Mouse (Mus musculus) heart, embryonic 11.5 days (tissue): ENCODE measurements around the gene Musk. TPM values are rescaled to one million over a fixed set of nuclear protein-coding genes. Genes with fewer than 3 reads are reported as not detected.

ENCODE experiments used
- ATAC-seq: fragments of 200-750 bp; cut with Nextera tagmentation; replicated peaks from 2 replicates; pipeline ENCODE4 v1.8.0; 2017; ENCODE audit warnings: moderate library complexity; ENCODE audit not compliant: insufficient number of reproducible peaks, low FRiP score, low TSS enrichment
- H3K27ac ChIP-seq: fragments of 300-500 bp; sonication (generic); 2 replicates; pipeline ENCODE4 v1.5.1; 2014; ENCODE audit warnings: mild to moderate bottlenecking, low read depth, low read length
- H3K27me3 ChIP-seq: fragments of 300-500 bp; sonication (generic); 2 replicates; pipeline ENCODE4 v1.6.1; 2014; ENCODE audit warnings: mild to moderate bottlenecking, low read length, mixed read lengths; ENCODE audit not compliant: control insufficient read depth, insufficient read depth
- H3K36me3 ChIP-seq: fragments of 300-500 bp; sonication (generic); 2 replicates; pipeline ENCODE4 v1.6.1; 2014; ENCODE audit warnings: mild to moderate bottlenecking, low read length, moderate library complexity, mixed read lengths; ENCODE audit not compliant: control insufficient read depth, insufficient read depth
- H3K4me1 ChIP-seq: fragments of 300-500 bp; sonication (generic); 2 replicates; pipeline ENCODE4 v1.6.1; 2014; ENCODE audit warnings: low read length; ENCODE audit not compliant: control insufficient read depth, insufficient read depth
- H3K4me2 ChIP-seq: fragments of 300-500 bp; sonication (generic); 2 replicates; pipeline ENCODE4 v1.6.1; 2014; ENCODE audit warnings: mild to moderate bottlenecking, moderate library complexity
- H3K4me3 ChIP-seq: fragments of 300-500 bp; sonication (generic); 2 replicates; pipeline ENCODE4 v1.5.1; 2014; ENCODE audit warnings: low read depth, low read length
- H3K9ac ChIP-seq: fragments of 300-500 bp; sonication (generic); 2 replicates; pipeline ENCODE4 v1.6.1; 2014; ENCODE audit warnings: mild to moderate bottlenecking, low read depth, low read length, moderate library complexity
- H3K9me3 ChIP-seq: fragments of 300-500 bp; sonication (generic); replicated peaks from 2 replicates; pipeline ENCODE4 v1.6.1; 2016; ENCODE audit warnings: low read length; ENCODE audit not compliant: control insufficient read depth
- WGBS: fragments of 180-500 bp; shearing (Covaris S2); extraction: QIAGEN DNeasy Blood & Tissue Kit; methylation state at CpG from one replicate; pipeline ENCODE4 v1.1.7; 2014; ENCODE audit not compliant: insufficient replicate concordance; 5-methylcytosine and 5-hydroxymethylcytosine counted together
- polyA plus RNA-seq: library from polyadenylated mRNA; unstranded; fragments of >200 nt; fragmentation: Nextera tagmentation; extraction: Ambion mirVana; gene quantifications from 2 replicates; pipeline ENCODE4 v1.2.1, GENCODE M21; 2014

Gene Musk
- polyA plus RNA-seq, 1 experiment from 2014 or later: not detected

- no peak overlapping the region for H3K4me2 ChIP-seq
- H3K9ac ChIP-seq: no peak overlapping the region
- WGBS: 78% methylated on average over 3 of the region's 3 CpGs
- no peaks in the 10 kb centered on the region for H3K4me1 ChIP-seq
- no peak overlapping the region for H3K27ac ChIP-seq
- H3K9me3 ChIP-seq: no peaks in the 10 kb centered on the region
- no peak for ATAC-seq
- H3K4me3 ChIP-seq: no peak overlapping the region
- no peaks in the 10 kb centered on the region for H3K27me3 ChIP-seq
- H3K36me3 ChIP-seq: no peaks in the 10 kb centered on the region
Observed at GRCm38 (mm10) chr4:58293099-58293498, 7.3 kb downstream of the Musk start.

- ATAC-seq: no peak
- H3K27me3 ChIP-seq: no peaks in the 10 kb centered on the region
- H3K4me2 ChIP-seq: no peak overlapping the region
- no peaks in the 10 kb centered on the region for H3K9me3 ChIP-seq
- no peak overlapping the region for H3K27ac ChIP-seq
- H3K9ac ChIP-seq: no peak overlapping the region
- 72% methylated on average over 5 of the region's 5 CpGs for WGBS
- no peaks in the 10 kb centered on the region for H3K4me1 ChIP-seq
- H3K36me3 ChIP-seq: no peaks in the 10 kb centered on the region
- H3K4me3 ChIP-seq: no peak overlapping the region
Observed at GRCm38 (mm10) chr4:58303862-58304261, 18.1 kb downstream of the Musk start.

GRCm38 (mm10) chr4:58304564-58304963 lies 18.8 kb downstream of the Musk start:
- Histone ChIP-seq H3K4me3 (no peak overlapping the region), H3K9me3 (no peaks in the 10 kb centered on the region), H3K36me3 (no peaks in the 10 kb centered on the region), H3K27ac (no peak overlapping the region), H3K9ac (no peak overlapping the region), H3K27me3 (no peaks in the 10 kb centered on the region), H3K4me1 (no peaks in the 10 kb centered on the region), H3K4me2 (no peak overlapping the region)
- WGBS: 31% methylated on average over 7 of the region's 7 CpGs
- ATAC-seq: no peak

- ATAC-seq: no peak
- 67% methylated on average over 2 of the region's 2 CpGs for WGBS
- H3K4me2 ChIP-seq: no peak overlapping the region
- H3K36me3 ChIP-seq: no peaks in the 10 kb centered on the region
- H3K27ac ChIP-seq: no peak overlapping the region
- no peaks in the 10 kb centered on the region for H3K27me3 ChIP-seq
- no peak overlapping the region for H3K9ac ChIP-seq
- no peaks in the 10 kb centered on the region for H3K9me3 ChIP-seq
- no peak overlapping the region for H3K4me3 ChIP-seq
- H3K4me1 ChIP-seq: no peaks in the 10 kb centered on the region
Observed at GRCm38 (mm10) chr4:58307421-58307820, 21.7 kb downstream of the Musk start.

GRCm38 (mm10) chr4:58313344-58313743 lies 27.6 kb downstream of the Musk start:
- H3K9me3 ChIP-seq: no peaks in the 10 kb centered on the region
- H3K9ac ChIP-seq: no peak overlapping the region
- no peak for ATAC-seq
- no peak overlapping the region for H3K27ac ChIP-seq
- H3K36me3 ChIP-seq: no peaks in the 10 kb centered on the region
- H3K27me3 ChIP-seq: no peaks in the 10 kb centered on the region
- no peak overlapping the region for H3K4me2 ChIP-seq
- no peaks in the 10 kb centered on the region; the same call in 1 of the 2 replicates for H3K4me1 ChIP-seq
- no peak overlapping the region for H3K4me3 ChIP-seq
- WGBS: 50% methylated on average over 1 of the region's 1 CpGs

- H3K4me3 ChIP-seq: no peak overlapping the region
Observed at GRCm38 (mm10) chr4:58314942-58315508, 29.3 kb downstream of the Musk start.

GRCm38 (mm10) chr4:58317536-58317935 lies 31.8 kb downstream of the Musk start:
- H3K27me3 ChIP-seq: no peaks in the 10 kb centered on the region
- no peaks in the 10 kb centered on the region; the same call in 1 of the 2 replicates for H3K4me1 ChIP-seq
- no peaks in the 10 kb centered on the region for H3K36me3 ChIP-seq
- no peak overlapping the region for H3K27ac ChIP-seq
- H3K9me3 ChIP-seq: no peaks in the 10 kb centered on the region
- no peak overlapping the region for H3K4me3 ChIP-seq
- no peak overlapping the region for H3K4me2 ChIP-seq
- ATAC-seq: no peak
- 73% methylated on average over 3 of the region's 3 CpGs for WGBS
- H3K9ac ChIP-seq: no peak overlapping the region

More at GRCm38 (mm10) chr4:58314942-58315508, 29.3 kb downstream of the Musk start:
- Histone ChIP-seq H3K9me3 (no peaks in the 10 kb centered on the region), H3K4me1 (no peaks in the 10 kb centered on the region; the same call in 1 of the 2 replicates), H3K27me3 (no peaks in the 10 kb centered on the region), H3K36me3 (no peaks in the 10 kb centered on the region), H3K9ac (no peak overlapping the region), H3K4me2 (no peak overlapping the region; the same call in 1 of the 2 replicates), H3K27ac (no peak overlapping the region)
- ATAC-seq: no peak
- 68% methylated on average over 4 of the region's 4 CpGs for WGBS

- Histone ChIP-seq H3K27ac (no peak overlapping the region), H3K4me3 (no peak overlapping the region), H3K4me2 (no peak overlapping the region), H3K27me3 (no peaks in the 10 kb centered on the region), H3K4me1 (no peaks in the 10 kb centered on the region; the same call in 1 of the 2 replicates), H3K9me3 (no peaks in the 10 kb centered on the region), H3K36me3 (no peaks in the 10 kb centered on the region), H3K9ac (no peak overlapping the region)
- 72% methylated on average over 4 of the region's 4 CpGs for WGBS
- no peak for ATAC-seq
Observed at GRCm38 (mm10) chr4:58320293-58320692, 34.5 kb downstream of the Musk start.

GRCm38 (mm10) chr4:58326746-58327145 lies 41.0 kb downstream of the Musk start:
- no peaks in the 10 kb centered on the region for H3K27me3 ChIP-seq
- H3K4me1 ChIP-seq: no peaks in the 10 kb centered on the region
- no peak overlapping the region for H3K4me3 ChIP-seq
- H3K9me3 ChIP-seq: no peaks in the 10 kb centered on the region
- WGBS: 83% methylated on average over 3 of the region's 3 CpGs
- no peak overlapping the region for H3K4me2 ChIP-seq
- no peak overlapping the region for H3K9ac ChIP-seq
- H3K36me3 ChIP-seq: no peaks in the 10 kb centered on the region
- H3K27ac ChIP-seq: no peak overlapping the region
- ATAC-seq: no peak
